Mouse (Mus musculus): ENCODE data around the gene Parp16. TPM values are rescaled to one million over a fixed set of nuclear protein-coding genes. Genes with fewer than 3 reads are reported as not detected.

The Parp16 gene
- polyA plus RNA-seq, 1 experiment: 7.1 TPM

GRCm38 (mm10) chr9:65195982-65196737, 1.0 kb downstream of the Parp16 start:
- no peak overlapping the region; the same call in 1 of the 2 replicates for H3K9ac ChIP-seq (ENCODE audit: low read depth, poor library complexity, severe bottlenecking)
- no peaks in the 10 kb centered on the region for H3K9me3 ChIP-seq (replicated peaks; ENCODE audit: control insufficient read depth, insufficient read depth, low read length, poor library complexity, severe bottlenecking)
- no peaks in the 10 kb centered on the region for H3K36me3 ChIP-seq (ENCODE audit: control insufficient read depth, insufficient read depth, low read length, poor library complexity, severe bottlenecking)
- TF ChIP-seq CTCF (IDR thresholded peaks at IDR 0.05; ENCODE audit: low read depth, low read length) (no peak), POLR2A (IDR thresholded peaks at IDR 0.05; ENCODE audit: insufficient read depth, low read length) (peak; percentile 85)
- H3K27me3 ChIP-seq (ENCODE audit: control insufficient read depth, insufficient read depth, low read length, poor library complexity, severe bottlenecking): no peaks in the 10 kb centered on the region
- peak overlapping the region; percentile 30; the same call in 1 of the 2 replicates for H3K27ac ChIP-seq (ENCODE audit: insufficient read depth, low read length)
- H3K4me3 ChIP-seq (ENCODE audit: low read depth, low read length): no peak overlapping the region
- peaks cover 17% of the 10 kb centered on the region for H3K4me1 ChIP-seq (ENCODE audit: control insufficient read depth, insufficient read depth, low read length)

- Histone ChIP-seq H3K27me3 (ENCODE audit: control insufficient read depth, insufficient read depth, low read length, poor library complexity, severe bottlenecking) (no peaks in the 10 kb centered on the region), H3K4me3 (ENCODE audit: low read depth, low read length) (no peak overlapping the region), H3K9ac (ENCODE audit: low read depth, poor library complexity, severe bottlenecking) (no peak overlapping the region), H3K4me1 (ENCODE audit: control insufficient read depth, insufficient read depth, low read length) (peaks cover 15% of the 10 kb centered on the region), H3K27ac (ENCODE audit: insufficient read depth, low read length) (no peak overlapping the region), H3K36me3 (ENCODE audit: control insufficient read depth, insufficient read depth, low read length, poor library complexity, severe bottlenecking) (no peaks in the 10 kb centered on the region), H3K9me3 (replicated peaks; ENCODE audit: control insufficient read depth, insufficient read depth, low read length, poor library complexity, severe bottlenecking) (no peaks in the 10 kb centered on the region)
- TF ChIP-seq POLR2A (IDR thresholded peaks at IDR 0.05; ENCODE audit: insufficient read depth, low read length): peak; percentile 23
- TF ChIP-seq EP300 (IDR thresholded peaks at IDR 0.05; ENCODE audit: insufficient read depth, low read depth, low read length): no peak
- peak; percentile 67 for TF ChIP-seq CTCF (IDR thresholded peaks at IDR 0.05; ENCODE audit: low read depth, low read length)
Measured at GRCm38 (mm10) chr9:65196738-65197569, 1.8 kb downstream of the Parp16 start.

- Histone ChIP-seq H3K36me3 (ENCODE audit: control insufficient read depth, insufficient read depth, low read length, poor library complexity, severe bottlenecking) (no peaks in the 10 kb centered on the region), H3K9me3 (replicated peaks; ENCODE audit: control insufficient read depth, insufficient read depth, low read length, poor library complexity, severe bottlenecking) (no peaks in the 10 kb centered on the region), H3K9ac (ENCODE audit: low read depth, poor library complexity, severe bottlenecking) (no peak overlapping the region), H3K4me1 (ENCODE audit: control insufficient read depth, insufficient read depth, low read length) (peaks cover 11% of the 10 kb centered on the region), H3K4me3 (ENCODE audit: low read depth, low read length) (no peak overlapping the region), H3K27me3 (ENCODE audit: control insufficient read depth, insufficient read depth, low read length, poor library complexity, severe bottlenecking) (no peaks in the 10 kb centered on the region), H3K27ac (ENCODE audit: insufficient read depth, low read length) (peak overlapping the region; percentile 11)
- TF ChIP-seq CTCF (IDR thresholded peaks at IDR 0.05; ENCODE audit: low read depth, low read length) (no peak), POLR2A (IDR thresholded peaks at IDR 0.05; ENCODE audit: insufficient read depth, low read length) (no peak), EP300 (IDR thresholded peaks at IDR 0.05; ENCODE audit: insufficient read depth, low read depth, low read length) (no peak)
Measured at GRCm38 (mm10) chr9:65197826-65198225, 2.7 kb downstream of the Parp16 start.

GRCm38 (mm10) chr9:65199723-65200122, 4.6 kb downstream of the Parp16 start:
- Histone ChIP-seq H3K27ac (ENCODE audit: insufficient read depth, low read length) (no peak overlapping the region), H3K9me3 (replicated peaks; ENCODE audit: control insufficient read depth, insufficient read depth, low read length, poor library complexity, severe bottlenecking) (no peaks in the 10 kb centered on the region), H3K36me3 (ENCODE audit: control insufficient read depth, insufficient read depth, low read length, poor library complexity, severe bottlenecking) (no peaks in the 10 kb centered on the region), H3K4me3 (ENCODE audit: low read depth, low read length) (no peak overlapping the region), H3K4me1 (ENCODE audit: control insufficient read depth, insufficient read depth, low read length) (peaks cover 6% of the 10 kb centered on the region), H3K27me3 (ENCODE audit: control insufficient read depth, insufficient read depth, low read length, poor library complexity, severe bottlenecking) (no peaks in the 10 kb centered on the region), H3K9ac (ENCODE audit: low read depth, poor library complexity, severe bottlenecking) (no peak overlapping the region)
- no peak for TF ChIP-seq POLR2A (IDR thresholded peaks at IDR 0.05; ENCODE audit: insufficient read depth, low read length)
- no peak for TF ChIP-seq CTCF (IDR thresholded peaks at IDR 0.05; ENCODE audit: low read depth, low read length)
- TF ChIP-seq EP300 (IDR thresholded peaks at IDR 0.05; ENCODE audit: insufficient read depth, low read depth, low read length): no peak

GRCm38 (mm10) chr9:65200606-65201005, 5.5 kb downstream of the Parp16 start:
- Histone ChIP-seq H3K27me3 (ENCODE audit: control insufficient read depth, insufficient read depth, low read length, poor library complexity, severe bottlenecking) (no peaks in the 10 kb centered on the region), H3K9ac (ENCODE audit: low read depth, poor library complexity, severe bottlenecking) (no peak overlapping the region), H3K4me3 (ENCODE audit: low read depth, low read length) (no peak overlapping the region), H3K9me3 (replicated peaks; ENCODE audit: control insufficient read depth, insufficient read depth, low read length, poor library complexity, severe bottlenecking) (no peaks in the 10 kb centered on the region), H3K36me3 (ENCODE audit: control insufficient read depth, insufficient read depth, low read length, poor library complexity, severe bottlenecking) (no peaks in the 10 kb centered on the region), H3K4me1 (ENCODE audit: control insufficient read depth, insufficient read depth, low read length) (peaks cover 5% of the 10 kb centered on the region), H3K27ac (ENCODE audit: insufficient read depth, low read length) (no peak overlapping the region)
- TF ChIP-seq EP300 (IDR thresholded peaks at IDR 0.05; ENCODE audit: insufficient read depth, low read depth, low read length): no peak
- no peak for TF ChIP-seq POLR2A (IDR thresholded peaks at IDR 0.05; ENCODE audit: insufficient read depth, low read length)
- TF ChIP-seq CTCF (IDR thresholded peaks at IDR 0.05; ENCODE audit: low read depth, low read length): no peak

- no peak overlapping the region for H3K4me3 ChIP-seq (ENCODE audit: low read depth, low read length)
- H3K9ac ChIP-seq (ENCODE audit: low read depth, poor library complexity, severe bottlenecking): no peak overlapping the region
- H3K4me1 ChIP-seq (ENCODE audit: control insufficient read depth, insufficient read depth, low read length): peaks cover 4% of the 10 kb centered on the region
- no peaks in the 10 kb centered on the region for H3K27me3 ChIP-seq (ENCODE audit: control insufficient read depth, insufficient read depth, low read length, poor library complexity, severe bottlenecking)
- no peak for TF ChIP-seq EP300 (IDR thresholded peaks at IDR 0.05; ENCODE audit: insufficient read depth, low read depth, low read length)
- no peak for TF ChIP-seq CTCF (IDR thresholded peaks at IDR 0.05; ENCODE audit: low read depth, low read length)
- TF ChIP-seq POLR2A (IDR thresholded peaks at IDR 0.05; ENCODE audit: insufficient read depth, low read length): no peak
- no peak overlapping the region for H3K27ac ChIP-seq (ENCODE audit: insufficient read depth, low read length)
- no peaks in the 10 kb centered on the region for H3K36me3 ChIP-seq (ENCODE audit: control insufficient read depth, insufficient read depth, low read length, poor library complexity, severe bottlenecking)
- H3K9me3 ChIP-seq (replicated peaks; ENCODE audit: control insufficient read depth, insufficient read depth, low read length, poor library complexity, severe bottlenecking): no peaks in the 10 kb centered on the region
Measured at GRCm38 (mm10) chr9:65201021-65201380, 5.8 kb downstream of the Parp16 start.
